Mouse (Mus musculus): ENCODE data around the gene Tnks2.
"Not testable (repeated sequence)": the region's sequence is repeated elsewhere in the genome, so short reads cannot be mapped to it uniquely, and the experiment has no call there.

Gene Tnks2

DNA sequence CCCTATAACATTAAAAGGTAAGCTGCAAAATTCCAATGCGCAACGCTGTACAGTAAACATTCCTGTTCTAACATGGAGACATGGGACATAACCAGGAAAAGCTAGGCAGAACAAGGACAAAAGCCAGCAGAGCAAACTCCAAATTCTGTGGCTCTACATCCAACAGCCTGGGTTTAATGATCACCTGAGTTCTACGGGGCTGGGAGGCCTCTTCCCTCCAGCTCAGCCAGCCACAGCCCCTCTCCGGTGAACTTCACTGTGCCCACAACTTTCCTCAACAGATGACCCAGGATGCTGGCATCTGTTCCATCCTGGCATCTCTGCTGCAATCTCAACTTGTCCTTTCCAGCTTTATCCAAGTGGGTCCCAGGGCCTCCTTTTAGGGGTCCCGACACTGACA lies 6.4 kb upstream of the Tnks2 start:
- DNase-seq (ENCODE audit: low spot score), result no peak

DNA sequence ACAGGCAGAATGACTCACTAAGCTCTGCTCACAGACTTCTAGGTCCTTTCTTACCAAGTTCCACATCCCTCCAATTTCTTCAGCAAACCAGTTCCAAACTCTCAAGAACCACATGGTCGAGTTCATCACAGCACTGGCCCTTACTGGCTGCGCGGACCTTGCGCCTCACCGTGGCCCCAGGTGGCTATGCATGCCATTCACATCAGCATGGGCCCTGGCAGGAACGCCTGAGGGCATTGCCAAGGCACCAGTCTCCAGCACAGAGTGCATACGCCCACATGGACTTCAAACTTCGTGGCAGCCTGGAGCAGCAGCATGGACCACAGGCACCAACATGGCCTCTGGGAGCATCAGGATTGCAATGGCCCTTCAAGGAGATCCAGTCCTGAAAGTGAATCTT lies 5.7 kb upstream of the Tnks2 start:
- no peak for DNase-seq (ENCODE audit: low spot score)

DNA sequence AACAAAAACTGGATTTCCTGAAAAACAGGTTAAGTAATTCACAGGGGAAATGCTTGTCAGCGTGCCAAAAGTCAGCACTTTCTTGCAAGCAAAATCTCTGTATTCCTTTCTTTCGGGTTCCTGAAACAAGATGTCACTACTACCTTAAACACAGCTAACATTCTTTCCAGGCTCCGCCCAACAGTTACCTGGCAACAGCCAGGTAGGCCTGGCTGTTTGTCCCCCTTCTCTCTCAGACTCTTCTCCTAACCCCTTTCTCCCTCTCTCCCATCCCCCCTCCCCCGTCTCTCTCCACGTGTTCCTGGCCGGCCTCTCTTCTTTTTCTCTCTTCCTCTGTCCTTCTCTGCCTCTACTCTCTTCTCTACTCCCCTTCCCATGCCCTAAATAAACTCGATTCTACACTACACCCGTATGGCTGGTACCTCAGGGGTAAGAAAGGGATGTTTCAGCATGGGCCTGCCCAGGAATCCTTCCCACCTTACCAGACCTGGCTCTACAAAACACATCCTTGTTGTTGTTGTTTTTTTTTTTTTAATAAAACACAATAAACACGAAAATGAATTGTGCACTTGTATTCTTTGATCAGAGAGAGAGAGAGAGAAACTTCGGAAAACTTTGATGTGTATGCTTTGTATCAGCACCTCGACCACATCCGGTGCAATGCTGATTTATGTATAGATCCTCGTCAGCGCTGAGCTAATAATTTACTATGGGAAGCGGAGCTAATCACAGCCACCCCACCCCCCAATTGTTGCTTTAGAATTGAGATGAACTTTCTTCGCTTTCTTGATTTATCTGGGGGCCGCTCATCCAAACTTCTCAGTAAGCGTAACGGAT lies 863 bp upstream of the Tnks2 start:
- DNase-seq (ENCODE audit: low spot score), result peak; percentile 37

- DNase-seq (ENCODE audit: low spot score), result peak; percentile 29
Observed at GRCm38 (mm10) chr19:36834532-36835431, 750 bp downstream of the Tnks2 start.

- no peak for DNase-seq (ENCODE audit: low spot score)
Observed at GRCm38 (mm10) chr19:36836035-36836434, 2.0 kb downstream of the Tnks2 start.

DNA sequence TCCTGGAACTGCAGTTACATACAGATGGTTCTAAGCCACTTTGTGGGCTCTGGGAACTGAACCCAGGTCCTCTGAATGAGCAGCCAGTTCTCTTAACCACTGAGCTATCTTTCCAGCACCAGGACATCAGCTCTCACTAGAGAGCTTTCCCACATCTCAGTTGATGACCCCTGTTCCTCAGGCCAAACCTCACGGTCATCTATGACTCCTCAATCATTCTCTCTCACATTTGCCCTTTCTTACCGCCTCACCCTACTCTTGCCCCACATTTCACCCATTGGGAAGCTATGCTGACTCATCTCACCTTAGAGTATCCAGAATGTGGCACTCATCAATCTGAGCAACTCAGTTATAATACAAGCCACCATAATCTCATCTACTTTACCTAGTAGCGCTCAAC lies 6.3 kb downstream of the Tnks2 start:
- DNase-seq (ENCODE audit: low spot score), result no peak

- no peak for DNase-seq (ENCODE audit: low spot score)
Observed at GRCm38 (mm10) chr19:36843866-36844265, 9.8 kb downstream of the Tnks2 start.

- no peak for DNase-seq (ENCODE audit: low spot score)
Observed at GRCm38 (mm10) chr19:36845924-36846323, 11.9 kb downstream of the Tnks2 start.

- no peak for DNase-seq (ENCODE audit: low spot score)
Observed at GRCm38 (mm10) chr19:36853831-36854230, 19.8 kb downstream of the Tnks2 start.

GRCm38 (mm10) chr19:36857851-36858250 lies 23.8 kb downstream of the Tnks2 start:
- DNase-seq (ENCODE audit: low spot score), result no peak

DNA sequence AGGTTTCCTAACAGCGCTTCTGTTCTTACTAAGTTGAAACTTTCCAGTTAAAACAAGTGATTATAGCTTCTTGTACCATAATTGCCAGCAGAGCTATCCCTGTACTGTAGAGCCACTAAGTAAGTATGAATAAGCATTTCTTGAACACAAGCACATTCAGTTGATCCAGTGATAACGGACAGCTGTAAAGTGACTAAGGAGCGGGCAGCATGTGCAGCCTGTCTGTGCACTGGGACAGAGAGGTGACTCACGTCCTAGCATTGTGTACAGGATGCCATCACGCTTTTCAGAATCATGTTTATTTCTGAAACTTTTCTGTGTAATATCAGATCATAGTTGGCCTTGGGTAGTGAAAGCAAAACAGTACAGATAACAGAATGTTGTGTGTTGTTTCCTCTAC lies 26.4 kb downstream of the Tnks2 start:
- no peak for DNase-seq (ENCODE audit: low spot score)

DNA sequence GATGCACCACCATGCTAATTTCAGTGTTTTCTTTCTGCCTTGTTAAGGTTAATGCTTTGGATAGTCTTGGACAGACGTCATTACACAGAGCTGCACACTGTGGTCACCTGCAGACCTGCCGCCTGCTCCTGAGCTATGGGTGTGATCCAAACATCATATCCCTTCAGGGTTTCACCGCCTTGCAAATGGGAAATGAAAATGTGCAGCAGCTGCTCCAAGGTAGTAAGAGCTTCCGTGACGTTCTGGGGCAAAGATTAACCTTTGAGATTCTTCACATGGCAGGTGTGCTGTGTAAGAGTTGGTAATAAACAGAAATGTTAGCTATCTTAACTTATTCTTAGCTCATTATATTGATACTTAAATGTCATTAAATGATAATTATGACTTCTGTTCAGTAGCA lies 31.9 kb downstream of the Tnks2 start:
- no peak for DNase-seq (ENCODE audit: low spot score)

DNA sequence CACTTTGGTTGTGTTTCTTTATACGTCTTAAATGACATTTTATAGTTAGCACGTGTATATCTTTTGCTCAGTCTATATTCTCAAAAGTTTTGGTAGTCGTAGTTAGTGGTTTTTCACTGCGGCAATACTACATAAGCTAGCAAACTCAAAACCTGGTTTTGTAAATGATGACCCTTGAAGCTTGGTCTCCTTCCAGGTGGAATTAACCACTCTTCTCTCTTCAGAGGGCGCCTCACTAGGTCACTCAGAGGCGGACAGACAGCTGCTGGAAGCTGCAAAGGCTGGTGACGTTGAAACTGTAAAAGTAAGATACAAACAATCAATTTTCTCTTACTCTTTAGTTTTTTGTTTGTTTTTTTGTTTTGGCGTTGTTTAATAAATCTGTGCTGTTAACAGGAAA lies 33.4 kb downstream of the Tnks2 start:
- no peak for DNase-seq (ENCODE audit: low spot score)

DNA sequence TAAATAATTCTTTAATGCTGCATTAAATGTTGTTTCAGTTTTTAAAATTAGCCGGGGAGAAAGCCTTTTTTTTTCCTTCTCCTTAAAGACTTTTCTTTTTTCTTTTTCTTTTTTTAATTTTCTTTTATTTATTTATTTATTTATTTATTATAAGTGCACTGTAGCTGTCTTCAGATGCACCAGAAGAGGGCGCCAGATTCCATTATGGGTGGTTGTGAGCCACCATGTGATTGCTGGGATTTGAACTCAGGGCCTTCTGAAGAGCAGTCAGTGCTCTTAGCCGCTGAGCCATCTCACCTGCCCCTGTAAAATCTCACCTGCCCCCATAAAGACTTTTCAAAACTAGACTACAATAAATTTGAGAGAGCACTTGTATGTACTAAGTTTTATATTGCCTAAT lies 34.6 kb downstream of the Tnks2 start:
- not testable (repeated sequence) for DNase-seq (ENCODE audit: low spot score)

DNA sequence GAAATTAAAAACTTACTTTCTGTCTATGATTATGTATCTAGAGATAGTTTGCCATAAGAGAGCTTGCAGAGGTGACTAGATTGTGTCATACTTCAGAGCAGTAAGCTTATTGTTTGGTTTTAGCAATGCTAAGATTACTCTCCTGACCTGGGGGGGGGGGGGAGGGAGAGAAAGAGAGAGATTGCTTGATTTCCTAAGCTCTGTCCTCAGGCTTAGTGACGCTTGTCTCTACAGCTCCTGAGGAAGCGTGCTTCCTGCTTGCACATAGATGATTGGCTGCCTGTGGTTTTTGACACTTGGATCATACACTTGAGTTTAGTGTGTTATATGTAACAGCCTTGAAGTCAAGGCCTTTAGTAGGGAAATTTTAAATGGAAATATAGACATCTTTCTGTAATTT lies 40.6 kb downstream of the Tnks2 start:
- no peak for DNase-seq (ENCODE audit: low spot score)

DNA sequence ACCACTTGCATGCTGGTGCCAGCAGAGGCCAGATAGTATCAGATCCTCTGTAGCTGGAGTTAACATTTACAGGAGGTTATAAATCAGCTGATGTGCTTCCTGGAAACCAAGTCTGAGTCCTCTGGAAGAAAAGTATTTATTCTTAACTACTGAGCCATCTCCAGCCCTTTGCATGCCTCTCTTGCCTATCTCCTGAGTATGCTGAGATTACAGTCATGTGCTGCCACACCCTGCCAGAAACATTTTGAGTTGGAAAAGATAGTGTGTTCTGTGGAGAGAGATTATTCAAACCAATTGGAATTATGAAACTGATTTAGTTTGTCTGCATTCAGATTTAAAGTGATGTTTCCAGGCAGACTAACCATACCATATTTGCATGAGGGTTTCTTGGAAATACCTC lies 43.3 kb downstream of the Tnks2 start:
- DNase-seq (ENCODE audit: low spot score), result no peak

GRCm38 (mm10) chr19:36878743-36879495 lies 44.9 kb downstream of the Tnks2 start:
- no peak for DNase-seq (ENCODE audit: low spot score)

- DNase-seq (ENCODE audit: low spot score), result no peak
Observed at GRCm38 (mm10) chr19:36883119-36883518, 49.1 kb downstream of the Tnks2 start.

DNA sequence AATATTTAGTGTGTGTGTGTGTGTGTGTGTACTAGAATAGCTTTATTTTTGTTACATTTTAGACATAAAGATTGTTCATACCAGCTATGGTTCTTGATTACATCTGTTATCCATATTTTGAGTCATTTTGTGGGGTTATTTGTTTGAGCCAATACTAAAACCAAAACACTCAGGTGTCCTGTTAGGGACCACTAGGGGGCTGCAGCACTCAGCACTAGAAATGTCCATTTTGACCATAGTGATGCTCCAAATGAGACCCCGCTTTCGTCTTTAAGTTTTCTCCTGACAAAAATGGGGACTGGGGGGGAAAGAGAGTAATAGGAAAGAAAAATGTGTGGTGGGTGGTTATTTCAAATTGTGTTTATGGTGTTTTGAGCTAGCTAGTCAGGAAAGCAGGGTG lies 52.3 kb downstream of the Tnks2 start:
- no peak for DNase-seq (ENCODE audit: low spot score)

DNA sequence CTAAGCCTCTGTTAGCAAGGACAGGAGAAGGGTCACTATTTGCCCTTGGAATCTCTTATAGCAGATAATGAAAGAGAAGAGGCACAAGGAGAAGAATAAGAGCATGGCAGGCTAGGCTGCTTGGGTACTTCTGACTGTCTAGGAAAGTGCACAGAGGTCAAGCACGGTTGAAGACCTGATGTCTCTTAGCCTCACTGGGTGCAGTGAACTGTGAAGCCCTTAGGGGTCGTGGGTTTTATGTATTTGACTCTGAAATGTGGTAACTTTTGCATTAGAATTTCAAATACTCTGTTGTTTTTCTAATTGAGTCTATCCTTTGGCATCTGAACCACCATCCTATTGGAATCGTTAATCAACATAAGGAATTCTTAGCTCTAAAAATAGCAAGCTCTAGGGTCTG lies 53.7 kb downstream of the Tnks2 start:
- no peak for DNase-seq (ENCODE audit: low spot score)

DNA sequence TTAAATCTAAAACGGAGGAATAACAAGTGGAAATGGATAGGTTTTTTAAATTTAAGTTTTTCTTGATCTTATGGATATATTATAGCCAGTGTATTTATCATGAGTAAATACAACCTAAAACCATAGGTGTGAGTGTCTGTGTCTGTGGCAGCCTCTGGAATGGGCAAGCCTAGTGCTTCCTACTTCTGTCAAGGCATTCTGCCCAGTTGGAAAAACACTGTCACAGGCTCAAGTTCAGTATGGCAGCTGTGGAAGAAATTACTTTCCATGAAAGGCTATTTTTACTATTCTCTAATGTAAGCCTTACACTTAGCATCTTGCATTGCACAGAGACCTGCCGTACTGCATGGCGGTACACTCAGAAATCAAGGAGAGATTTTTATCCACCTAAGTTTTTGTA lies 57.7 kb downstream of the Tnks2 start:
- no peak for DNase-seq (ENCODE audit: low spot score)

- DNase-seq (ENCODE audit: low spot score), result no peak
Observed at GRCm38 (mm10) chr19:36896791-36897569, 62.9 kb downstream of the Tnks2 start.

Data from ovary, postnatal 14 days (tissue).